Mouse (Mus musculus) olfactory bulb, adult 2 months (tissue): Measurements from ENCODE around the gene Tbrg1.
A peak's percentile ranks its signal among the peaks of the same experiment; 100 is the strongest.

Experiments used
- CTCF ChIP-seq: fragments of 200-500 bp; IDR thresholded peaks from 2 replicates; pipeline ENCODE4 v1.5.1; 2012; ENCODE audit warnings: low read depth, mild to moderate bottlenecking, low read length, moderate library complexity; ENCODE audit not compliant: insufficient read depth
- POLR2A ChIP-seq: fragments of 200-500 bp; IDR thresholded peaks from 2 replicates; pipeline ENCODE4 v1.6.1; 2012; ENCODE audit warnings: mild to moderate bottlenecking, low read depth, low read length, moderate library complexity; ENCODE audit not compliant: insufficient read depth

DNA sequence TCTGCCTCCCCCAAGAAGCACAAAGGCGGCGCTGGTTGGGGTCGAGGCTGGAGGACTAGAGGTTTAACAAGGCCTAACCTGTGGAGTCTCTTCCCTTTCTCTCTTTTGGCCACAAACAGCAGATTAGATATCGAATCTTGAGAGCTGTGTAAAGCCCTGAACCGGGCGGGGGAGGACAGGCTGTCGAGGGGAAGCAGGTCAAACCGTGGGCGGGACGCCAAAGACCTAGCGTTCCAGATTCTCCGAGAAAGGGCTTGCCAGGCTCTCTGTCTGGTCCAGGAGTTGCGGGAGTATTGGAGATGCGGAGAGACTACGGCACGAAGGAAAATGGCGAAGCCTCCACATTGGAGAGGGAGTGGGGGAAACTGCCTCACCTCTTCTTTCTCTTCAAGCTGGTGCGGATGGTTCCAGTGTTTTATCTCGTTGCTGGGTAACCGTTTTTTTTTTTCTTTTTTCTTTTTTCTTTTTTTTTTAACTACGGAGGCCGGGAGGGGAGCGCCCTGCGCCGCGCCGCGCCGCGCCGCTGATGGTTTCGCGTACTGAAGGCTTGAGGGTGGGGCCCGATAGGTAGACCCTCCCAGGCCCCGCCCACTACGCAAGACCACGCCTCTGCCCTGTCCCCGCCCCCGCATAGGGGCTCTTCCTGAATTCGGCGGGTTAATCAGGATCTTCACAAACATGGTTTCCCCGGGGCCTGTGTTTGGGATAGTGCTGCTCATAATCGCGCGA lies 43.8 kb downstream of the Tbrg1 start, which contains the start of gene Spa17:
- no peak for TF ChIP-seq CTCF
- peak; percentile 25; the same call in 1 of the 2 replicates for TF ChIP-seq POLR2A
